Mouse (Mus musculus): ENCODE results near the gene Atg4c. TPM values are rescaled to one million over a fixed set of nuclear protein-coding genes. Genes with fewer than 3 reads are reported as not detected.

Atg4c gene
- total RNA-seq (2021): 10 to 100 TPM; 40.6 to 41.7 TPM

GRCm38 (mm10) chr4:99193810-99194582, at the start of gene Atg4c:
Gene Atg4c (plus strand): TSS chr4:99193934.
- peak; percentile 88 for DNase-seq

- DNase-seq: no peak
These were observed 42.3 kb upstream of the Atg4c start for GRCm38 (mm10) chr4:99151434-99151833.

- no peak for DNase-seq
These were observed 41.7 kb upstream of the Atg4c start for GRCm38 (mm10) chr4:99151885-99152558.

GRCm38 (mm10) chr4:99156641-99157307, 37.0 kb upstream of the Atg4c start:
- no peak for DNase-seq

- DNase-seq: no peak
These were observed 35.2 kb upstream of the Atg4c start for GRCm38 (mm10) chr4:99158495-99158894.

GRCm38 (mm10) chr4:99160414-99160813, 33.3 kb upstream of the Atg4c start:
- DNase-seq: no peak

- no peak for DNase-seq
These were observed 32.8 kb upstream of the Atg4c start for GRCm38 (mm10) chr4:99160899-99161298.

GRCm38 (mm10) chr4:99161457-99161971, 32.2 kb upstream of the Atg4c start:
- no peak for DNase-seq

GRCm38 (mm10) chr4:99163001-99163400, 30.7 kb upstream of the Atg4c start:
- DNase-seq: no peak

GRCm38 (mm10) chr4:99163547-99163946, 30.2 kb upstream of the Atg4c start:
- DNase-seq: no peak

GRCm38 (mm10) chr4:99168869-99169268, 24.9 kb upstream of the Atg4c start:
- no peak for DNase-seq

GRCm38 (mm10) chr4:99174265-99174664, 19.5 kb upstream of the Atg4c start:
- no peak for DNase-seq

- no peak for DNase-seq
These were observed 16.9 kb upstream of the Atg4c start for GRCm38 (mm10) chr4:99176841-99177240.

- no peak for DNase-seq
These were observed 16.5 kb upstream of the Atg4c start for GRCm38 (mm10) chr4:99177255-99177654.

- no peak for DNase-seq
These were observed 14.9 kb upstream of the Atg4c start for GRCm38 (mm10) chr4:99178851-99179250.

- DNase-seq: no peak
These were observed 14.2 kb upstream of the Atg4c start for GRCm38 (mm10) chr4:99179446-99180120.

- no peak for DNase-seq
These were observed 12.8 kb upstream of the Atg4c start for GRCm38 (mm10) chr4:99180921-99181320.

GRCm38 (mm10) chr4:99181739-99182419, 11.9 kb upstream of the Atg4c start:
- DNase-seq: peak in 1 of 2 experiments; percentile 14

- no peak for DNase-seq
These were observed 10.9 kb upstream of the Atg4c start for GRCm38 (mm10) chr4:99182660-99183431.

GRCm38 (mm10) chr4:99184678-99185077, 9.1 kb upstream of the Atg4c start:
- no peak for DNase-seq

- no peak for DNase-seq
These were observed 8.4 kb upstream of the Atg4c start for GRCm38 (mm10) chr4:99185305-99185704.
